Mouse (Mus musculus) erythroid progenitor cell, adult 5-6 weeks (primary cell): Measurements from ENCODE around the gene Tmem79. TPM values are rescaled to one million over a fixed set of nuclear protein-coding genes. Genes with fewer than 3 reads are reported as not detected.
"Not testable (repeated sequence)": the region's sequence is repeated elsewhere in the genome, so short reads cannot be mapped to it uniquely, and the experiment has no call there.

Source experiments
- ATAC-seq: replicated peaks from 2 replicates; pipeline ENCODE4 v1.8.0; 2016; ENCODE audit warnings: moderate number of reproducible peaks, mild to moderate bottlenecking, moderate TSS enrichment, inconsistent platforms; ENCODE audit not compliant: poor library complexity, low FRiP score, severe bottlenecking
- total RNA-seq, 2 experiments: library from RNA; stranded (forward) in 1 of 2; stranded (reverse) in 1 of 2; fragments of 150-400 nt in 1 of 2; fragments of 186-747, 209-891 nt in 1 of 2; gene quantifications; 2 replicates each; pipeline versions ENCODE4 v1.2.3 to v1.2.4; 2015 to 2017; ENCODE audit warnings: low replicate concordance in 2 of 2

The Tmem79 gene
- total RNA-seq, 2 experiments from 2014 or later: 1.2 TPM; not detected in 1

- not testable (repeated sequence) for ATAC-seq
Measured at GRCm38 (mm10) chr3:88288133-88288713, 47.7 kb downstream of the Tmem79 start.

- ATAC-seq: no peak
Measured at GRCm38 (mm10) chr3:88287110-88287509, 48.8 kb downstream of the Tmem79 start, which contains the start of gene Gm38392. TSS of gene Gm38392 (minus strand) at chr3:88287210.

GRCm38 (mm10) chr3:88285565-88285895 is 50.4 kb downstream of the Tmem79 start:
- ATAC-seq: not testable (repeated sequence)

GRCm38 (mm10) chr3:88284815-88285564 is 51.0 kb downstream of the Tmem79 start:
- ATAC-seq: not testable (repeated sequence)

GRCm38 (mm10) chr3:88281141-88281916 is 54.6 kb downstream of the Tmem79 start:
- not testable (repeated sequence) for ATAC-seq

- ATAC-seq: no peak
Measured at GRCm38 (mm10) chr3:88280035-88280434, 55.9 kb downstream of the Tmem79 start.

Other genes starting within 250 kb of the Tmem79 start
- gene Mef2d, start 193.8 kb downstream of the Tmem79 start, total RNA-seq (2015; ENCODE audit: low replicate concordance): 36.9 and 37.8 TPM in 2 replicates
- gene Mef2d, start 193.8 kb downstream of the Tmem79 start, total RNA-seq (2017; ENCODE audit: low replicate concordance): 15.3 and 16.9 TPM in 2 replicates
- gene Rhbg, start 81.4 kb downstream of the Tmem79 start, total RNA-seq (2015; ENCODE audit: low replicate concordance): not detected in 2 replicates
- not detected in 2 replicates for gene Rhbg, start 81.4 kb downstream of the Tmem79 start, total RNA-seq (2017; ENCODE audit: low replicate concordance)
- gene Gm38392, start 48.9 kb downstream of the Tmem79 start, total RNA-seq (2015; ENCODE audit: low replicate concordance): not detected in 2 replicates
- not detected in 2 replicates for gene Gm38392, start 48.9 kb downstream of the Tmem79 start, total RNA-seq (2017; ENCODE audit: low replicate concordance)
- not detected in 2 replicates for gene Tsacc, start 39.1 kb downstream of the Tmem79 start, total RNA-seq (2015; ENCODE audit: low replicate concordance)
- not detected in 2 replicates for gene Tsacc, start 39.1 kb downstream of the Tmem79 start, total RNA-seq (2017; ENCODE audit: low replicate concordance)
- gene Cct3, start 39.0 kb downstream of the Tmem79 start, total RNA-seq (2015; ENCODE audit: low replicate concordance): 105 and 118 TPM in 2 replicates
- gene Cct3, start 39.0 kb downstream of the Tmem79 start, total RNA-seq (2017; ENCODE audit: low replicate concordance): 43.0 and 53.2 TPM in 2 replicates
- gene Glmp, start 11.1 kb downstream of the Tmem79 start, total RNA-seq (2015; ENCODE audit: low replicate concordance): 17.7 and 47.4 TPM in 2 replicates
- gene Glmp, start 11.1 kb downstream of the Tmem79 start, total RNA-seq (2017; ENCODE audit: low replicate concordance): 5.0 and 10.4 TPM in 2 replicates
- gene Smg5, start 112 bp upstream of the Tmem79 start, total RNA-seq (2015; ENCODE audit: low replicate concordance): 34.8 and 40.7 TPM in 2 replicates
- gene Smg5, start 112 bp upstream of the Tmem79 start, total RNA-seq (2017; ENCODE audit: low replicate concordance): 85.6 and 88.2 TPM in 2 replicates
- gene Paqr6, start 28.4 kb upstream of the Tmem79 start, total RNA-seq (2015; ENCODE audit: low replicate concordance): not detected in 2 replicates
- 1.3 TPM in 1 of 2 replicates, not detected in the other for gene Paqr6, start 28.4 kb upstream of the Tmem79 start, total RNA-seq (2017; ENCODE audit: low replicate concordance)
- not detected in 2 replicates for gene Bglap3, start 36.6 kb upstream of the Tmem79 start, total RNA-seq (2015; ENCODE audit: low replicate concordance)
- not detected in 2 replicates for gene Bglap3, start 36.6 kb upstream of the Tmem79 start, total RNA-seq (2017; ENCODE audit: low replicate concordance)
- not detected in 2 replicates for gene Bglap2, start 42.6 kb upstream of the Tmem79 start, total RNA-seq (2015; ENCODE audit: low replicate concordance)
- 3.9 TPM in 1 of 2 replicates, not detected in the other for gene Bglap2, start 42.6 kb upstream of the Tmem79 start, total RNA-seq (2017; ENCODE audit: low replicate concordance)
- 3.6 TPM in 1 of 2 replicates, not detected in the other for gene Bglap, start 48.3 kb upstream of the Tmem79 start, total RNA-seq (2015; ENCODE audit: low replicate concordance)
- gene Bglap, start 48.3 kb upstream of the Tmem79 start, total RNA-seq (2017; ENCODE audit: low replicate concordance): not detected in 2 replicates
- 182 and 196 TPM in 2 replicates for gene Pmf1, start 74.2 kb upstream of the Tmem79 start, total RNA-seq (2015; ENCODE audit: low replicate concordance)
- gene Pmf1, start 74.2 kb upstream of the Tmem79 start, total RNA-seq (2017; ENCODE audit: low replicate concordance): 100 and 121 TPM in 2 replicates
- 34.0 and 35.3 TPM in 2 replicates for gene Slc25a44, start 89.0 kb upstream of the Tmem79 start, total RNA-seq (2015; ENCODE audit: low replicate concordance)
- gene Slc25a44, start 89.0 kb upstream of the Tmem79 start, total RNA-seq (2017; ENCODE audit: low replicate concordance): 34.8 and 40.5 TPM in 2 replicates
- gene Sema4a, start 125.0 kb upstream of the Tmem79 start, total RNA-seq (2015; ENCODE audit: low replicate concordance): 11.9 and 14.7 TPM in 2 replicates
- 4.5 and 15.1 TPM in 2 replicates for gene Sema4a, start 125.0 kb upstream of the Tmem79 start, total RNA-seq (2017; ENCODE audit: low replicate concordance)
- 31.7 and 48.2 TPM in 2 replicates for gene Lmna, start 173.8 kb upstream of the Tmem79 start, total RNA-seq (2015; ENCODE audit: low replicate concordance)
- gene Lmna, start 173.8 kb upstream of the Tmem79 start, total RNA-seq (2017; ENCODE audit: low replicate concordance): 182 and 260 TPM in 2 replicates
- gene Mex3a, start 196.2 kb upstream of the Tmem79 start, total RNA-seq (2015; ENCODE audit: low replicate concordance): 0.42 TPM in 1 of 2 replicates, not detected in the other
- 0.08 and 0.26 TPM in 2 replicates for gene Mex3a, start 196.2 kb upstream of the Tmem79 start, total RNA-seq (2017; ENCODE audit: low replicate concordance)
- not detected in 2 replicates for gene Rab25, start 212.2 kb upstream of the Tmem79 start, total RNA-seq (2015; ENCODE audit: low replicate concordance)
- not detected in 2 replicates for gene Rab25, start 212.2 kb upstream of the Tmem79 start, total RNA-seq (2017; ENCODE audit: low replicate concordance)
- 9.0 and 12.6 TPM in 2 replicates for gene Lamtor2, start 216.9 kb upstream of the Tmem79 start, total RNA-seq (2015; ENCODE audit: low replicate concordance)
- gene Lamtor2, start 216.9 kb upstream of the Tmem79 start, total RNA-seq (2017; ENCODE audit: low replicate concordance): 7.7 and 23.3 TPM in 2 replicates
- 8.6 and 10.1 TPM in 2 replicates for gene Ubqln4, start 217.6 kb upstream of the Tmem79 start, total RNA-seq (2015; ENCODE audit: low replicate concordance)
- gene Ubqln4, start 217.6 kb upstream of the Tmem79 start, total RNA-seq (2017; ENCODE audit: low replicate concordance): 6.3 and 7.6 TPM in 2 replicates
- gene Ssr2, start 239.7 kb upstream of the Tmem79 start, total RNA-seq (2015; ENCODE audit: low replicate concordance): 97.7 and 101 TPM in 2 replicates
- gene Ssr2, start 239.7 kb upstream of the Tmem79 start, total RNA-seq (2017; ENCODE audit: low replicate concordance): 23.9 and 50.2 TPM in 2 replicates